Comparison of ENCODE assay signal across 8 mouse cellular contexts in the genomic region with DNA sequence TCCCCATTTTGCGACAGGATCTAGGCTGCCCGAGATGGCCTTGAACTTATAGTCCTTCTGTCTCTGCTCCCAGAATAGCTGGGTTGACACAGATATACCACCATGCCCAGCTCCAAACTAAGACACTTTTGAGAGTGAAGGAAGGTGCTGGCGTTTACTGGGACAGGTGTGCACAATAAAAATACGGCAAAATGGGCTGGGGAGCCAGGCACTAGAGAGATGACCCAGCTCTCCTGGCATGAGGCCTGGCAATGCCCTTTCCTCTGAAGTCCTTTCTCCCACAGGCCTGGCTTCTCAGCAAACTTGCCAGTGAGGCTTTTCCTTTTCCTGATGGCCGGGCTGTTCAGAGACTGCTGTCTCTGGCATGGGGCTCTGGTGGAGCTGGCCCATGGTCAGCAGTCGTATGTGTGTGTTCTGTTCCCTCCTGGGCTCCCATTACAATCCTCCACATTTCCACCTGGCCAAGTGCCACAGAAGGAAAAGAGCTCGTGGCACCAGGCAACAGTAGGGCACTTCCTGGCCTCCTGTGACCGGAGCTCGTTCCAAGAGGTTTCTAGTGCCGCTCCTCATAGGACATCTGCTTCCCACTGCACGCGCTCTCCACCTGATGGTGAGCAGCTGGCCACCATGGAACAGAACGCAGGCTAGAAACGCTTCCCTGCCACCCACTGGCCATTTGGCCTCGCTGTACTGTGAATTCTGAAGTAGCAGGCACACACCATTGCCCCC. TPM values are rescaled to one million over a fixed set of nuclear protein-coding genes. Genes with fewer than 3 reads are reported as not detected.
DNase-seq lines count a peak whose midpoint lies in the region; ATAC-seq lines count a peak whose summit lies in the region.

No protein-coding gene starts in this region.

- no peak for ATAC-seq in midbrain, embryonic 14.5 days (ENCODE audit: low FRiP score, low TSS enrichment)
- ATAC-seq in midbrain, embryonic 13.5 days = no peak
- ATAC-seq in hindbrain, embryonic 12.5 days (ENCODE audit: low FRiP score) = no peak
- no peak for ATAC-seq in neural tube, embryonic 15.5 days (ENCODE audit: low FRiP score)
- no peak for ATAC-seq in frontal cortex, adult (ENCODE audit: low TSS enrichment)

- WGBS in midbrain, embryonic 14.5 days = 79% methylated on average over 15 of the region's 15 CpGs
- WGBS in midbrain, embryonic 13.5 days = 80% methylated on average over 15 of the region's 15 CpGs
- 65% methylated on average over 15 of the region's 15 CpGs for WGBS in hindbrain, embryonic 12.5 days
- WGBS in neural tube, embryonic 15.5 days = 45% methylated on average over 15 of the region's 15 CpGs

- 0 out of 2 replicates have a peak overlapping the region, but pooled peaks have one; percentile 43 for H3K27ac ChIP-seq in midbrain, embryonic 14.5 days (replicated peaks; ENCODE audit: low read depth, low read length)
- H3K27ac ChIP-seq in midbrain, embryonic 13.5 days = no peak overlapping the region
- 0 out of 2 replicates have a peak overlapping the region, but pooled peaks have one; percentile 17 for H3K27ac ChIP-seq in hindbrain, embryonic 12.5 days
- H3K27ac ChIP-seq in neural tube, embryonic 15.5 days (replicated peaks) = peak overlapping the region; percentile 79

- no peaks in the 10 kb centered on the region for H3K9me3 ChIP-seq in midbrain, embryonic 14.5 days (ENCODE audit: control insufficient read depth, low read length)
- no peaks in the 10 kb centered on the region for H3K9me3 ChIP-seq in midbrain, embryonic 13.5 days
- no peaks in the 10 kb centered on the region for H3K9me3 ChIP-seq in hindbrain, embryonic 12.5 days (replicated peaks)
- H3K9me3 ChIP-seq in neural tube, embryonic 15.5 days (replicated peaks) = no peaks in the 10 kb centered on the region

- H3K4me1 ChIP-seq in midbrain, embryonic 14.5 days (ENCODE audit: control insufficient read depth, insufficient read depth, low read length) = peaks cover 18% of the 10 kb centered on the region; the same call in 1 of the 2 replicates
- H3K4me1 ChIP-seq in midbrain, embryonic 13.5 days (replicated peaks) = peaks cover 38% of the 10 kb centered on the region
- H3K4me1 ChIP-seq in hindbrain, embryonic 12.5 days = peaks cover 36% of the 10 kb centered on the region
- peaks cover 59% of the 10 kb centered on the region for H3K4me1 ChIP-seq in neural tube, embryonic 15.5 days

- DNase-seq in adrenal gland, postnatal 14 days = peak; percentile 56
- DNase-seq in adrenal gland, postnatal 4 days (ENCODE audit: low spot score in 2 of 2) = no peak
- DNase-seq in midbrain, embryonic 14.5 days = peak; percentile 35
- no peak for DNase-seq in T-cell, adult 2 months (ENCODE audit: low spot score)

- H3K27me3 ChIP-seq in midbrain, embryonic 14.5 days (ENCODE audit: control insufficient read depth, insufficient read depth, low read length) = no peaks in the 10 kb centered on the region
- H3K27me3 ChIP-seq in midbrain, embryonic 13.5 days = no peaks in the 10 kb centered on the region
- H3K27me3 ChIP-seq in hindbrain, embryonic 12.5 days = no peaks in the 10 kb centered on the region
- H3K27me3 ChIP-seq in neural tube, embryonic 15.5 days (replicated peaks) = no peaks in the 10 kb centered on the region

- H3K4me2 ChIP-seq in midbrain, embryonic 14.5 days (ENCODE audit: low read length) = no peak overlapping the region
- H3K4me2 ChIP-seq in midbrain, embryonic 13.5 days (replicated peaks) = no peak overlapping the region
- H3K4me2 ChIP-seq in hindbrain, embryonic 12.5 days (replicated peaks) = no peak overlapping the region
- H3K4me2 ChIP-seq in neural tube, embryonic 15.5 days = 0 out of 2 replicates have a peak overlapping the region, but pooled peaks have one; percentile 1

- H3K36me3 ChIP-seq in midbrain, embryonic 14.5 days (ENCODE audit: control insufficient read depth, insufficient read depth, low read length) = peaks cover 4% of the 10 kb centered on the region; the same call in 1 of the 2 replicates
- H3K36me3 ChIP-seq in midbrain, embryonic 13.5 days = peaks cover 4% of the 10 kb centered on the region
- H3K36me3 ChIP-seq in hindbrain, embryonic 12.5 days = peaks cover 2% of the 10 kb centered on the region
- H3K36me3 ChIP-seq in neural tube, embryonic 15.5 days = no peaks in the 10 kb centered on the region

- no peak overlapping the region for H3K9ac ChIP-seq in midbrain, embryonic 14.5 days (replicated peaks; ENCODE audit: low read length)
- no peak overlapping the region for H3K9ac ChIP-seq in midbrain, embryonic 13.5 days (replicated peaks)
- no peak overlapping the region for H3K9ac ChIP-seq in hindbrain, embryonic 12.5 days
- no peak overlapping the region for H3K9ac ChIP-seq in neural tube, embryonic 15.5 days (replicated peaks)

- no peak overlapping the region for H3K4me3 ChIP-seq in midbrain, embryonic 14.5 days (replicated peaks; ENCODE audit: low read depth, low read length)
- H3K4me3 ChIP-seq in midbrain, embryonic 13.5 days (replicated peaks) = no peak overlapping the region
- no peak overlapping the region for H3K4me3 ChIP-seq in hindbrain, embryonic 12.5 days
- H3K4me3 ChIP-seq in neural tube, embryonic 15.5 days (replicated peaks) = no peak overlapping the region

RNA-seq across cellular contexts. Expression of a gene that starts 14.5 kb away (rescaled TPM):
- 23.4 and 27.2 TPM in 2 replicates for total RNA-seq in adrenal gland, postnatal 14 days (2021)
- 10 to 100 TPM; 27.8 TPM for total RNA-seq in adrenal gland, postnatal 4 days (2021)
- 25.8 and 29.6 TPM in 2 replicates for polyA plus RNA-seq in midbrain, embryonic 14.5 days (2014; fragmentation: Nextera tagmentation; extraction: Ambion mirVana)
- 45.6 and 47.4 TPM in 2 replicates for polyA plus RNA-seq in midbrain, embryonic 13.5 days (2015; fragmentation: Nextera tagmentation; extraction: Ambion mirVana)
- polyA plus RNA-seq in hindbrain, embryonic 12.5 days (2016; fragmentation: Nextera tagmentation; extraction: Ambion mirVana) = 40.5 and 45.1 TPM in 2 replicates
- polyA plus RNA-seq in neural tube, embryonic 15.5 days (2015; fragmentation: Nextera tagmentation; extraction: Ambion mirVana) = 70.4 and 81.7 TPM in 2 replicates

RNA-seq across cellular contexts. Expression of a gene that starts 26.0 kb away (rescaled TPM):
- total RNA-seq in adrenal gland, postnatal 14 days (2021) = 69.8 and 78.1 TPM in 2 replicates
- 100 to 1,000 TPM in 1 of 2 experiments, 10 to 100 TPM in 1; 93.5 to 109 TPM for total RNA-seq in adrenal gland, postnatal 4 days (2021)
- polyA plus RNA-seq in midbrain, embryonic 14.5 days (2014; fragmentation: Nextera tagmentation; extraction: Ambion mirVana) = 73.9 and 76.4 TPM in 2 replicates
- polyA plus RNA-seq in midbrain, embryonic 13.5 days (2015; fragmentation: Nextera tagmentation; extraction: Ambion mirVana) = 130 and 137 TPM in 2 replicates
- polyA plus RNA-seq in hindbrain, embryonic 12.5 days (2016; fragmentation: Nextera tagmentation; extraction: Ambion mirVana) = 136 TPM in 2 replicates
- 60.9 and 69.5 TPM in 2 replicates for polyA plus RNA-seq in neural tube, embryonic 15.5 days (2015; fragmentation: Nextera tagmentation; extraction: Ambion mirVana)

Comparison
In these comparisons a context has a peak if more than half of its experiments do, and no peak if none do; other contexts are left out.
1. DNase-seq: peak in adrenal gland, postnatal 14 days (single experiment) and midbrain, embryonic 14.5 days (single experiment); none in adrenal gland, postnatal 4 days (0 of 2) and T-cell, adult 2 months (single experiment).